Mouse (Mus musculus): Measurements from ENCODE around the gene Cnnm2. TPM values are rescaled to one million over a fixed set of nuclear protein-coding genes. Genes with fewer than 3 reads are reported as not detected.
A peak's percentile ranks its signal among the peaks of the same experiment; 100 is the strongest.

The Cnnm2 gene
- polyA plus RNA-seq, 1 experiment = 12.2 TPM

DNA sequence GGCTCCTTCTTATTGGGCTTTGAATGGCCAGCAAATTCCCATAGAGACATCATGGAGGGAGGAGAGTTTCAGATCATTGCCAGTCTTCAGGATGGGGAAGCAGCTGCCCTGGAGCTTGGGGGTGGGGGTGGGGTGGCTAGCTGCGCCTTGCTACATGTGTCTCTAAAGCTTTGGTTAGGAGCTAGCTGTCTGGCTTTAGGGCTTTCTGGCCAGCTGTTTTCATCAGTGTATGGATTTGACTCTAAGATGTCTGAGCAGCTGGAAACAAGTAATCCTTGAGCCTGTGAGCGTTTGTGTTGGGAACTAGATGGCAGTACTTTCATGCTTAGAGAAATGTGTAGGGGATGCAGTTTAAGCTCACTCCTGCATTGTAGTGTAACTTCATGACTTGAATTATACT lies 42.3 kb downstream of the Cnnm2 start:
- Histone ChIP-seq H3K4me3 (replicated peaks; ENCODE audit: extremely low read depth, low read depth, low read length) (no peak overlapping the region), H3K4me1 (ENCODE audit: control insufficient read depth, insufficient read depth, low read length) (no peaks in the 10 kb centered on the region)
- no peak for DNase-seq
- 76% methylated on average over 2 of the region's 2 CpGs for WGBS
- no peak for TF ChIP-seq CTCF (IDR thresholded peaks at IDR 0.05; ENCODE audit: insufficient read depth, low read length)
- TF ChIP-seq POLR2A (IDR thresholded peaks at IDR 0.05; ENCODE audit: borderline replicate concordance, extremely low read depth, low read depth, low read length) = no peak

DNA sequence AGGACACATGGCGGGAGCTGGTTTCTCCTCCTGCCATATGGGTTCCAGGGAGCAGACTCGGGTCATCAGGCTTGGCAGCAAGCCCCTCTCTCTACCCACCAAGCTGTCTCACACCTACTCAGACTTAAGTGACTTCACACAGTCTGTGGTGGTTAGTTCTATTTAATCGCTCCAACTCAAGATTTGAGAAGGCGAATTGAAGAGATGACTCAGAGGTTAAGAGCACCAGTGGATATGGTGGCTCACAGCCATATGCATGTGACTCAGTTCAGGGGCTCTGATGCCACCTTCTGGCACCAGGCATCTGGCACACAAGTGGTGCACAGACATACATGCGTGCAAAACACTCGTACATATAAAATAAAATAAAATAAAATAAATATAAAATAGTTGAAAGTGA lies 43.4 kb downstream of the Cnnm2 start:
- TF ChIP-seq CTCF (IDR thresholded peaks at IDR 0.05; ENCODE audit: insufficient read depth, low read length) (peak; percentile 62), POLR2A (IDR thresholded peaks at IDR 0.05; ENCODE audit: borderline replicate concordance, extremely low read depth, low read depth, low read length) (no peak)
- DNase-seq = peak; percentile 34
- H3K4me3 ChIP-seq (replicated peaks; ENCODE audit: extremely low read depth, low read depth, low read length) = no peak overlapping the region
- WGBS = 64% methylated on average over 6 of the region's 6 CpGs
- no peaks in the 10 kb centered on the region for H3K4me1 ChIP-seq (ENCODE audit: control insufficient read depth, insufficient read depth, low read length)

DNA sequence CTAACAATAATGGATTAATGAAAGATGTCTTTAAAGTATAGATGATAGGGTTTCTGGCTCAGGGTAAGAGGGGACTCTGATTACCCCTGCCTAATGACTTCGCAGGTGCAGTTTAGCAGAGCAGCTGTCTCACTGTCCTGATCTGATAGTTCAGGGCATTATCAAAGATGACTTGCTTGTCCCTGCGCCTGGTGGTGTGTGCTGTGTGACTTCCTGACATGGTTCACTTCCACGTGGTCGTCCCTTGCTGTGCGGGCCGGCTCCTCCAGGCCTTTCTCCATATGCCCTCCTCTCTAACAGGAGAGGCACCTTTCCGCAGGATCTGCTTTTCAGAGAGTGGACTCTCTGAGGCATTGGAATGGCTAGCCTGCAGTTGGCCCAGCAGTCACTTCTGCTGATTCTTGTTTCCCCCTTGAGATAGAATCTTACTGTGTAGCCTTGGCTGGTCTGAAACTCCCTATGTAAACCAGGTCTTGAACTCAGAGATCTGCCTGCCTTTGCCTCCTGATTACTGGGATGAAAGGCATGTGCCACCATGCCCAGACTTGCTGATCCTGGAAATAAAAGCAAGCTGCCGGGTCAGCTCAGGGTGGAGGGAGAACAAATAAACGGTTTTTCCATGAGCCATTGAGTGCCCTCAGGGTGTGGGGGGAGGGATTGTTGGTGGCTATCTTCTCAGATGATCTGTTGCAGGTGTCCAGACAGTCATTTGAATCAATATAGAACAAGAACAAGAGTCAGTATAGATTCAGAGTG lies 44.7 kb downstream of the Cnnm2 start:
- no peak for TF ChIP-seq CTCF (IDR thresholded peaks at IDR 0.05; ENCODE audit: insufficient read depth, low read length)
- no peak for TF ChIP-seq POLR2A (IDR thresholded peaks at IDR 0.05; ENCODE audit: borderline replicate concordance, extremely low read depth, low read depth, low read length)
- DNase-seq = no peak
- Histone ChIP-seq H3K4me1 (ENCODE audit: control insufficient read depth, insufficient read depth, low read length) (no peaks in the 10 kb centered on the region), H3K4me3 (replicated peaks; ENCODE audit: extremely low read depth, low read depth, low read length) (no peak overlapping the region)
- WGBS = 71% methylated on average over 9 of the region's 9 CpGs

DNA sequence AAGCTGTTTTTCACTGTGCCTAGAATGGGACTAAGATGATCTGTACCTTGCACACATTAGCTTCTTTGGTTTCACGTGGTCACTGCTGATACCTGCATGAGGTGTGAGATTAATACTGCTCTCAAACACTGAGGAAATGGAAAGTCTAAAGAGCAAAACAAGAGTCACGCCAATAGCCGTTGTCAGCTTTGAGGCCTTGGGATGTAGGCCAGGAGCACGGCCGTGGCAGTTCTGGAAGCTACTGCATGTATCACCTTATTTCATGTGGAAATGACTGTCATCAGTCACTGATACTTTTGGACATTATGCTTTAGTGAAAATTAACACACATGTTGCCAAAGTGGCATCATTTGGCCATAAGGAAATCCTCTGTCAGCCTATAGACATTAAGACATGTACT lies 46.9 kb downstream of the Cnnm2 start:
- no peak overlapping the region for H3K4me3 ChIP-seq (replicated peaks; ENCODE audit: extremely low read depth, low read depth, low read length)
- DNase-seq = no peak
- WGBS = 91% methylated on average over 5 of the region's 5 CpGs
- H3K4me1 ChIP-seq (ENCODE audit: control insufficient read depth, insufficient read depth, low read length) = no peaks in the 10 kb centered on the region
- no peak for TF ChIP-seq POLR2A (IDR thresholded peaks at IDR 0.05; ENCODE audit: borderline replicate concordance, extremely low read depth, low read depth, low read length)
- no peak for TF ChIP-seq CTCF (IDR thresholded peaks at IDR 0.05; ENCODE audit: insufficient read depth, low read length)

DNA sequence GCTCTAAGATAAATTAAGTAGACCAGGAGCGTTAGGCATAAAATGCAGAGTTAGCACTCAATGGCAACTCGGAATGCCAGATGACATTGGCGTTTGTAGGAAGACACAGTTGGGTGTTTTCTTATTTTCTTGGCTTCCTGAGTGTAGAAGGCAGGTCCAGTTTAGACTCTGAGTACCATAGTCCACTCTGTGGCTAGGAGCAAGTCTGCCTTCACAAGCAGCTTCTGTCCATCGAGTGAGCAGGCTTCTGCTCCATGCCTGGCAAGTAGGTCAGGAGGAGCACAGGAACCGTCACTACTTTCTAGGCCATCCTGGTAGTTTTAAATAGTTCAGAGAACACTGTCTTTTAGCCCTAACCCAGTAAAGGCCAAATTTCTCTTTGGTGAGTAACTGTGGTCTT lies 47.6 kb downstream of the Cnnm2 start:
- TF ChIP-seq POLR2A (IDR thresholded peaks at IDR 0.05; ENCODE audit: borderline replicate concordance, extremely low read depth, low read depth, low read length) = no peak
- TF ChIP-seq CTCF (IDR thresholded peaks at IDR 0.05; ENCODE audit: insufficient read depth, low read length) = no peak
- 88% methylated on average over 5 of the region's 5 CpGs for WGBS
- H3K4me3 ChIP-seq (replicated peaks; ENCODE audit: extremely low read depth, low read depth, low read length) = no peak overlapping the region
- no peak for DNase-seq
- no peaks in the 10 kb centered on the region for H3K4me1 ChIP-seq (ENCODE audit: control insufficient read depth, insufficient read depth, low read length)

DNA sequence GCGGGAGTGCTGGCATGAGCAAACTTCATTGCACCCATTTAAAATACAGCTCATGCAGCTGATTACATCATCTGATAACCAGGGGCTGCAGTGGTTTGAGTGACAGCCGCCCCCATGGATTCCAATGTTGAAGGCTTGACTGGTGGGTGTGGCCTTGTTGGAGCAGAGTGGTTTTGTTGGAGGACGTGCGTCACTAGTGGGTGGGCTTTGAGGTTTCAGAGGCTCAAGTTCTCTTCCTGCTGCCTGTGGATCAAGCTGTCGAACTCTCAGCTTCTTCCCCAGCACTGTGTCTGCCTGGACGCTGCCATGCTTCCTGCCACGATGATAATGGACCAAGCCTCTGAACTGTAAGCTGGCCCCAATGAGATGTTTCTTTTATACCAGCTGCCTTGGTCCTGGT lies 57.9 kb downstream of the Cnnm2 start:
- DNase-seq = no peak
- WGBS = 51% methylated on average over 7 of the region's 7 CpGs
- no peak for TF ChIP-seq CTCF (IDR thresholded peaks at IDR 0.05; ENCODE audit: insufficient read depth, low read length)
- TF ChIP-seq POLR2A (IDR thresholded peaks at IDR 0.05; ENCODE audit: borderline replicate concordance, extremely low read depth, low read depth, low read length) = no peak
- Histone ChIP-seq H3K4me3 (replicated peaks; ENCODE audit: extremely low read depth, low read depth, low read length) (no peak overlapping the region), H3K4me1 (ENCODE audit: control insufficient read depth, insufficient read depth, low read length) (no peaks in the 10 kb centered on the region)

- Histone ChIP-seq H3K4me1 (ENCODE audit: control insufficient read depth, insufficient read depth, low read length) (no peaks in the 10 kb centered on the region), H3K4me3 (replicated peaks; ENCODE audit: extremely low read depth, low read depth, low read length) (no peak overlapping the region)
- no peak for TF ChIP-seq POLR2A (IDR thresholded peaks at IDR 0.05; ENCODE audit: borderline replicate concordance, extremely low read depth, low read depth, low read length)
- no peak for TF ChIP-seq CTCF (IDR thresholded peaks at IDR 0.05; ENCODE audit: insufficient read depth, low read length)
- 75% methylated on average over 4 of the region's 4 CpGs for WGBS
- no peak for DNase-seq
Observed at GRCm38 (mm10) chr19:46822491-46822890, 61.1 kb downstream of the Cnnm2 start.

DNA sequence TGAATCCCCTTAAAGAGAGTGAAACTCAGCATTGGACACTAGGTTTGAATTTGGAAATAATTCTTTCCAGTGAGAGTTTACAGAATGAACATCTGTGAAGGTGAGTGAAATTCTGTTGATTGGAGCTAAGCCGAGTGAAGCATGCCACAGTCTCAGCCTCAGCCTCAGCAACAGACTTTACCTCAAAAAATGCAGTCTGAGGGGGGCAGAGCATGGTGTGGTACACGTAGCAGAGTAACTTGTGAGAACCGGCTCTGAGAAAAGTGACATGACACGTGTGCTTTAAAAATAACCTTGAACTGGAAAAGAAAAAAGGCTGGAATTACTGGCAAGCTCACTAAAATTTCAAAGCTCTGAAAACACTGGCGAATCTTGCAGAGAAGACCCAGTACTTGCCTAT lies 62.4 kb downstream of the Cnnm2 start:
- DNase-seq = no peak
- TF ChIP-seq CTCF (IDR thresholded peaks at IDR 0.05; ENCODE audit: insufficient read depth, low read length) = no peak
- no peak for TF ChIP-seq POLR2A (IDR thresholded peaks at IDR 0.05; ENCODE audit: borderline replicate concordance, extremely low read depth, low read depth, low read length)
- 66% methylated on average over 5 of the region's 5 CpGs for WGBS
- Histone ChIP-seq H3K4me3 (replicated peaks; ENCODE audit: extremely low read depth, low read depth, low read length) (no peak overlapping the region), H3K4me1 (ENCODE audit: control insufficient read depth, insufficient read depth, low read length) (no peaks in the 10 kb centered on the region)

DNA sequence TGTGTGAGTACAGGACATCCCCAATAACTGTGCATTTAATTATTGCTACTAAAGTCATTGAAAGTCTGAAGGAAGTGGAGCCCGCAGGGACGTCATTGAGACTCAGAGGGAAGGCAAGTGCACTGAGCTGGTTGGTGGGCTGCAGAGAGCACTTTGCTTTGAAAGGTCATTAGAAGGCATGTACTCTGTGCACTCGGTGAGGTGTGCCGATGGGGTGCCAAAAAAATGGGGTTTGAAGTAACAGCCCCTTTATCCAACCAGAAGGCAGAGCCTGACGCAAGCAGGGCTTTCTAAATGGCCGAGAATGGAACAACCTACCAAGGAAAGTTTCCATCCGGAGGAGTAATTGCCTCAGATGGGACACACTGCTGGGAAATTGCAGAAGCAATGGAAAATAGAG lies 63.5 kb downstream of the Cnnm2 start:
- no peak for DNase-seq
- TF ChIP-seq CTCF (IDR thresholded peaks at IDR 0.05; ENCODE audit: insufficient read depth, low read length) (no peak), POLR2A (IDR thresholded peaks at IDR 0.05; ENCODE audit: borderline replicate concordance, extremely low read depth, low read depth, low read length) (no peak)
- 86% methylated on average over 7 of the region's 7 CpGs for WGBS

GRCm38 (mm10) chr19:46827654-46828165 lies 66.3 kb downstream of the Cnnm2 start:
- TF ChIP-seq CTCF (IDR thresholded peaks at IDR 0.05; ENCODE audit: insufficient read depth, low read length) (no peak), POLR2A (IDR thresholded peaks at IDR 0.05; ENCODE audit: borderline replicate concordance, extremely low read depth, low read depth, low read length) (no peak)
- DNase-seq = no peak
- no peak overlapping the region for H3K4me3 ChIP-seq (replicated peaks; ENCODE audit: extremely low read depth, low read depth, low read length)
- WGBS = 69% methylated on average over 5 of the region's 5 CpGs
- peaks cover 2% of the 10 kb centered on the region; the same call in 1 of the 2 replicates for H3K4me1 ChIP-seq (ENCODE audit: control insufficient read depth, insufficient read depth, low read length)

More for the DNA sequence above, 63.5 kb downstream of the Cnnm2 start:
- Histone ChIP-seq H3K4me3 (replicated peaks; ENCODE audit: extremely low read depth, low read depth, low read length) (no peak overlapping the region), H3K4me1 (ENCODE audit: control insufficient read depth, insufficient read depth, low read length) (no peaks in the 10 kb centered on the region)
